Mouse (Mus musculus): ENCODE results near the gene Coro2a.
"Not testable (repeated sequence)": the region's sequence is repeated elsewhere in the genome, so short reads cannot be mapped to it uniquely, and the experiment has no call there.

The Coro2a gene

GRCm38 (mm10) chr4:46585041-46585810, 16.8 kb downstream of the Coro2a start:
- Histone ChIP-seq H3K36me3 (ENCODE audit: insufficient read depth, low read length) (no peaks in the 10 kb centered on the region), H3K4me1 (replicated peaks; ENCODE audit: low read depth, low read length) (no peaks in the 10 kb centered on the region), H3K27me3 (ENCODE audit: insufficient read depth, low read length) (peaks cover 23% of the 10 kb centered on the region), H3K4me3 (replicated peaks; ENCODE audit: low read length) (no peak overlapping the region), H3K9me3 (ENCODE audit: low read length) (peaks cover 9% of the 10 kb centered on the region)
- no peak for TF ChIP-seq POU5F1 (IDR thresholded peaks at IDR 0.05; ENCODE audit: borderline replicate concordance, low read length)
- no peak for TF ChIP-seq NANOG (IDR thresholded peaks at IDR 0.05; ENCODE audit: borderline replicate concordance, low read length)
- no peak for TF ChIP-seq CTCF (conservative IDR thresholded peaks at IDR 0.05; ENCODE audit: low read length)

- H3K27me3 ChIP-seq (ENCODE audit: insufficient read depth, low read length), result peaks cover 20% of the 10 kb centered on the region
- H3K4me3 ChIP-seq (replicated peaks; ENCODE audit: low read length); H3K4me1 ChIP-seq (replicated peaks; ENCODE audit: low read depth, low read length); H3K36me3 ChIP-seq (ENCODE audit: insufficient read depth, low read length): not testable (repeated sequence)
- peaks cover 12% of the 10 kb centered on the region for H3K9me3 ChIP-seq (ENCODE audit: low read length)
Observed at GRCm38 (mm10) chr4:46584536-46584935, 17.5 kb downstream of the Coro2a start.

- Histone ChIP-seq H3K27me3 (ENCODE audit: insufficient read depth, low read length) (peaks cover 15% of the 10 kb centered on the region), H3K9me3 (ENCODE audit: low read length) (peaks cover 15% of the 10 kb centered on the region)
- H3K36me3 ChIP-seq (ENCODE audit: insufficient read depth, low read length); H3K4me3 ChIP-seq (replicated peaks; ENCODE audit: low read length); H3K4me1 ChIP-seq (replicated peaks; ENCODE audit: low read depth, low read length): not testable (repeated sequence)
Observed at GRCm38 (mm10) chr4:46584084-46584483, 17.9 kb downstream of the Coro2a start.

- not testable (repeated sequence) for H3K4me1 ChIP-seq (replicated peaks; ENCODE audit: low read depth, low read length); H3K4me3 ChIP-seq (replicated peaks; ENCODE audit: low read length); H3K27me3 ChIP-seq (ENCODE audit: insufficient read depth, low read length); H3K36me3 ChIP-seq (ENCODE audit: insufficient read depth, low read length)
- H3K9me3 ChIP-seq (ENCODE audit: low read length), result peaks cover 31% of the 10 kb centered on the region
Observed at GRCm38 (mm10) chr4:46582024-46582423, 20.0 kb downstream of the Coro2a start.

GRCm38 (mm10) chr4:46581577-46581976, 20.4 kb downstream of the Coro2a start:
- peaks cover 34% of the 10 kb centered on the region for H3K9me3 ChIP-seq (ENCODE audit: low read length)
- H3K36me3 ChIP-seq (ENCODE audit: insufficient read depth, low read length); H3K27me3 ChIP-seq (ENCODE audit: insufficient read depth, low read length); H3K4me3 ChIP-seq (replicated peaks; ENCODE audit: low read length); H3K4me1 ChIP-seq (replicated peaks; ENCODE audit: low read depth, low read length): not testable (repeated sequence)

GRCm38 (mm10) chr4:46580799-46581243, 21.2 kb downstream of the Coro2a start:
- not testable (repeated sequence) for H3K36me3 ChIP-seq (ENCODE audit: insufficient read depth, low read length); H3K4me3 ChIP-seq (replicated peaks; ENCODE audit: low read length); H3K27me3 ChIP-seq (ENCODE audit: insufficient read depth, low read length); H3K4me1 ChIP-seq (replicated peaks; ENCODE audit: low read depth, low read length)
- H3K9me3 ChIP-seq (ENCODE audit: low read length), result peaks cover 36% of the 10 kb centered on the region

GRCm38 (mm10) chr4:46578796-46579346, 23.1 kb downstream of the Coro2a start:
- not testable (repeated sequence) for H3K4me1 ChIP-seq (replicated peaks; ENCODE audit: low read depth, low read length); H3K27me3 ChIP-seq (ENCODE audit: insufficient read depth, low read length); H3K36me3 ChIP-seq (ENCODE audit: insufficient read depth, low read length); H3K4me3 ChIP-seq (replicated peaks; ENCODE audit: low read length)
- H3K9me3 ChIP-seq (ENCODE audit: low read length), result peaks cover 36% of the 10 kb centered on the region

GRCm38 (mm10) chr4:46578228-46578627, 23.8 kb downstream of the Coro2a start:
- H3K27me3 ChIP-seq (ENCODE audit: insufficient read depth, low read length), result no peaks in the 10 kb centered on the region; the same call in 1 of the 2 replicates
- H3K36me3 ChIP-seq (ENCODE audit: insufficient read depth, low read length), result no peaks in the 10 kb centered on the region
- no peak overlapping the region for H3K4me3 ChIP-seq (replicated peaks; ENCODE audit: low read length)
- no peaks in the 10 kb centered on the region for H3K4me1 ChIP-seq (replicated peaks; ENCODE audit: low read depth, low read length)
- peaks cover 36% of the 10 kb centered on the region for H3K9me3 ChIP-seq (ENCODE audit: low read length)
- no peak for TF ChIP-seq POU5F1 (IDR thresholded peaks at IDR 0.05; ENCODE audit: borderline replicate concordance, low read length)
- no peak for TF ChIP-seq CTCF (conservative IDR thresholded peaks at IDR 0.05; ENCODE audit: low read length)

GRCm38 (mm10) chr4:46575509-46576284, 26.3 kb downstream of the Coro2a start:
- peaks cover 30% of the 10 kb centered on the region for H3K9me3 ChIP-seq (ENCODE audit: low read length)
- H3K4me3 ChIP-seq (replicated peaks; ENCODE audit: low read length); H3K36me3 ChIP-seq (ENCODE audit: insufficient read depth, low read length); H3K27me3 ChIP-seq (ENCODE audit: insufficient read depth, low read length); H3K4me1 ChIP-seq (replicated peaks; ENCODE audit: low read depth, low read length): not testable (repeated sequence)

Measured in E14TG2a.4 (cell line).